Mouse (Mus musculus): ENCODE data around the gene Nobox. TPM values are rescaled to one million over a fixed set of nuclear protein-coding genes. Genes with fewer than 3 reads are reported as not detected.

Nobox gene
- polyA plus RNA-seq, 1 experiment from 2014 or later, result not detected

DNA sequence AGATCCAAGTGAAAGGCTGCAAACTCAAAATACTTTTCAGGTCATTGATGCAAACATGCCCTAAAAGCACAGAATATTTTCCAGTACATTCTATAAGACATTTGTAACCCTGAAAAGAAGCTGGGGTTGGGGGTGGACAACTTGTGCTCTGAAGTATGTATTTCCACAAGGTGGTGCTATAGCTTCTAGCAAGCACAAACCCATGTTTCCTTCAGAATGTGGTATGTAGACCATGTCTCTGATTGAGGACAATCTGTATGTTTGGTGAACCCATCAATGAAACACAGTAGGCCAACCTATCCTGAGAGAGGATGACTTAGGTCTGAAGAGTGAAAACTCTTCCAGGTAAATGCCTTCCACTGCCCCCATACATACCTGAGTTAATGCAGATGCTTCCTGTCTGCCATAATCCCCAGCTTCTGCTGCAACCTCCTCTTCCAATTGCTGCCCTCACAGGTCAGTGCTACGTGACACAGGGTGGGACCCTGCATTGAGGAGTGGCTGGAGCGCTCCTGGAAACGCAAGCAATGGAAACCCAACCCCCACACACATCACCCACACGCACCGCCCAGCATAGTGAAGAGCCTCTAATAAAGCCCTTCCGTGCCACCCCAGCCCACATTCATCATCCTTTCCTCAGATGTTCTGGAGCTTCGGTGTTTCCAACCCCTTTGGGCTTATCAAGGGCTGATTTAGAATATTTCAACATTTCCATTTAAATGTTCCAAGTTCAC is 55.0 kb downstream of the Nobox start:
- Histone ChIP-seq H3K4me3 (ENCODE audit: low read depth, low read length) (no peak overlapping the region), H3K4me1 (ENCODE audit: control insufficient read depth, insufficient read depth, low read length) (no peaks in the 10 kb centered on the region), H3K27me3 (ENCODE audit: control insufficient read depth, insufficient read depth, low read depth, low read length) (no peaks in the 10 kb centered on the region), H3K4me2 (ENCODE audit: low read length) (no peak overlapping the region), H3K27ac (ENCODE audit: low read length) (no peak overlapping the region), H3K9ac (ENCODE audit: low read depth, low read length) (no peak overlapping the region), H3K36me3 (ENCODE audit: control insufficient read depth, insufficient read depth, low read length) (no peaks in the 10 kb centered on the region), H3K9me3 (replicated peaks; ENCODE audit: control insufficient read depth, low read length, poor library complexity, severe bottlenecking) (no peaks in the 10 kb centered on the region)
- ATAC-seq, result no peak; the same call in 1 of the 2 replicates
- WGBS, result 66% methylated on average over 7 of the region's 7 CpGs

Other genes starting within 250 kb of the Nobox start
- gene Olfr441, start 203.2 kb downstream of the Nobox start, polyA plus RNA-seq (2015; fragmentation: Nextera tagmentation; extraction: Ambion mirVana), result not detected in 2 replicates
- gene Olfr237-ps1, start 163.0 kb downstream of the Nobox start, polyA plus RNA-seq (2015; fragmentation: Nextera tagmentation; extraction: Ambion mirVana), result not detected in 2 replicates
- gene Olfr437, start 146.3 kb downstream of the Nobox start, polyA plus RNA-seq (2015; fragmentation: Nextera tagmentation; extraction: Ambion mirVana), result 0.06 TPM in 1 of 2 replicates, not detected in the other
- gene Olfr13, start 137.4 kb downstream of the Nobox start, polyA plus RNA-seq (2015; fragmentation: Nextera tagmentation; extraction: Ambion mirVana), result not detected in 2 replicates
- not detected in 2 replicates for gene Olfr435, start 112.4 kb downstream of the Nobox start, polyA plus RNA-seq (2015; fragmentation: Nextera tagmentation; extraction: Ambion mirVana)
- gene Olfr434, start 96.5 kb downstream of the Nobox start, polyA plus RNA-seq (2015; fragmentation: Nextera tagmentation; extraction: Ambion mirVana), result not detected in 2 replicates
- gene Olfr47, start 78.0 kb downstream of the Nobox start, polyA plus RNA-seq (2015; fragmentation: Nextera tagmentation; extraction: Ambion mirVana), result not detected in 2 replicates
- 2.4 and 2.5 TPM in 2 replicates for gene Arhgef5, start 44.0 kb downstream of the Nobox start, polyA plus RNA-seq (2015; fragmentation: Nextera tagmentation; extraction: Ambion mirVana)